Mouse (Mus musculus): ENCODE results near the gene Gm13696. TPM values are rescaled to one million over a fixed set of nuclear protein-coding genes. Genes with fewer than 3 reads are reported as not detected.
A peak's percentile ranks its signal among the peaks of the same experiment; 100 is the strongest.

The Gm13696 gene
- total and polyA plus RNA-seq, 2 experiments from 2014 or later = not detected

- DNase-seq (ENCODE audit: low spot score) (no peak), ATAC-seq (ENCODE audit: insufficient read depth, low read depth) (0 out of 2 replicates have a peak, but pooled peaks have one; percentile 24)
- peaks cover 11% of the 10 kb centered on the region for H3K4me1 ChIP-seq (ENCODE audit: control insufficient read depth, insufficient read depth)
- no peak overlapping the region for H3K4me2 ChIP-seq (ENCODE audit: low read depth, low read length)
- H3K9ac ChIP-seq (replicated peaks; ENCODE audit: low read depth, low read length) = no peak overlapping the region
- peak overlapping the region; percentile 57 for H3K27ac ChIP-seq (ENCODE audit: low read depth)
- H3K27me3 ChIP-seq (ENCODE audit: control insufficient read depth, insufficient read depth, low read length) = no peaks in the 10 kb centered on the region
- no peak for TF ChIP-seq CTCF (IDR thresholded peaks at IDR 0.05; ENCODE audit: low read depth)
- TF ChIP-seq EP300 (IDR thresholded peaks at IDR 0.05; ENCODE audit: low read depth) = no peak
- H3K36me3 ChIP-seq (replicated peaks; ENCODE audit: control insufficient read depth, insufficient read depth, low read length) = no peaks in the 10 kb centered on the region
- no peaks in the 10 kb centered on the region for H3K9me3 ChIP-seq (replicated peaks; ENCODE audit: control insufficient read depth, low read length)
- WGBS = 85% methylated on average over 2 of the region's 2 CpGs
- no peak overlapping the region for H3K4me3 ChIP-seq (ENCODE audit: low read depth, low read length)
Observed at GRCm38 (mm10) chr2:84022905-84023304, 50.0 kb downstream of the Gm13696 start.

DNA sequence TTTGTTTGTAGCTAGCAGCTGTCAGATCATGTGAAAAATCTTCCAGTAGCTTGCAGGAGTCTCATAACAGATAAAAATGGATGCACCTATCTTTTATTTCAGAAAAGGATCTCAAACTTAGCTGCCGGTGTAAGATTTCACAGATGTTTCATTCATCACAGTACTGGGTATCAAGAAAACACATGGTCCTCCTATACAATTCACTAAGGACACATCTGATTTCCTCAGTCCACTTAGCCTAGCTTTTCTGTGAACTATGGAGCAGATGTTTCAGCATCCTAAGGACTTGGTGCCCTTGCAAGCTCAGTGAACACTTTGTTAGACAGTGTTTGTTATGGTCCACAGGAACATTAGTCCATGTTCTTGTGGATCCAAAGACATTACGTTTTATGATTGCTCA lies 50.4 kb downstream of the Gm13696 start:
- 61% methylated on average over 2 of the region's 2 CpGs for WGBS
- Histone ChIP-seq H3K4me1 (ENCODE audit: control insufficient read depth, insufficient read depth) (peaks cover 7% of the 10 kb centered on the region), H3K27ac (ENCODE audit: low read depth) (peak overlapping the region; percentile 57), H3K36me3 (replicated peaks; ENCODE audit: control insufficient read depth, insufficient read depth, low read length) (no peaks in the 10 kb centered on the region), H3K9me3 (replicated peaks; ENCODE audit: control insufficient read depth, low read length) (no peaks in the 10 kb centered on the region), H3K27me3 (ENCODE audit: control insufficient read depth, insufficient read depth, low read length) (no peaks in the 10 kb centered on the region), H3K9ac (replicated peaks; ENCODE audit: low read depth, low read length) (no peak overlapping the region), H3K4me3 (ENCODE audit: low read depth, low read length) (no peak overlapping the region), H3K4me2 (ENCODE audit: low read depth, low read length) (no peak overlapping the region)
- ATAC-seq (ENCODE audit: insufficient read depth, low read depth) (peak; percentile 67), DNase-seq (ENCODE audit: low spot score) (no peak)
- TF ChIP-seq EP300 (IDR thresholded peaks at IDR 0.05; ENCODE audit: low read depth) (no peak), CTCF (IDR thresholded peaks at IDR 0.05; ENCODE audit: low read depth) (no peak)

Other genes starting within 250 kb of the Gm13696 start
- 23.2 and 66.4 TPM in 2 replicates for gene Itgav, start 248.7 kb upstream of the Gm13696 start, total RNA-seq (2014; rRNA removed; ENCODE audit: low replicate concordance)
- gene Itgav, start 248.7 kb upstream of the Gm13696 start, polyA plus RNA-seq (2015; fragmentation: Nextera tagmentation; extraction: Ambion mirVana) = 37.4 and 42.1 TPM in 2 replicates
- gene Fam171b, start 160.5 kb upstream of the Gm13696 start, total RNA-seq (2014; rRNA removed; ENCODE audit: low replicate concordance) = 0.19 and 0.50 TPM in 2 replicates
- 0.55 and 0.67 TPM in 2 replicates for gene Fam171b, start 160.5 kb upstream of the Gm13696 start, polyA plus RNA-seq (2015; fragmentation: Nextera tagmentation; extraction: Ambion mirVana)
- not detected in 2 replicates for gene Zswim2, start 31.9 kb upstream of the Gm13696 start, total RNA-seq (2014; rRNA removed; ENCODE audit: low replicate concordance)
- not detected in 2 replicates for gene Zswim2, start 31.9 kb upstream of the Gm13696 start, polyA plus RNA-seq (2015; fragmentation: Nextera tagmentation; extraction: Ambion mirVana)
- gene Gm13698, start 17.4 kb upstream of the Gm13696 start, total RNA-seq (2014; rRNA removed; ENCODE audit: low replicate concordance) = not detected in 2 replicates
- not detected in 2 replicates for gene Gm13698, start 17.4 kb upstream of the Gm13696 start, polyA plus RNA-seq (2015; fragmentation: Nextera tagmentation; extraction: Ambion mirVana)
- not detected in 2 replicates for gene Gm13693, start 11.6 kb upstream of the Gm13696 start, total RNA-seq (2014; rRNA removed; ENCODE audit: low replicate concordance)
- not detected in 2 replicates for gene Gm13693, start 11.6 kb upstream of the Gm13696 start, polyA plus RNA-seq (2015; fragmentation: Nextera tagmentation; extraction: Ambion mirVana)
- gene Gm13695, start 5.8 kb upstream of the Gm13696 start, total RNA-seq (2014; rRNA removed; ENCODE audit: low replicate concordance) = not detected in 2 replicates
- gene Gm13695, start 5.8 kb upstream of the Gm13696 start, polyA plus RNA-seq (2015; fragmentation: Nextera tagmentation; extraction: Ambion mirVana) = not detected in 2 replicates
- gene Gm13694, start 5.8 kb downstream of the Gm13696 start, total RNA-seq (2014; rRNA removed; ENCODE audit: low replicate concordance) = not detected in 2 replicates
- gene Gm13694, start 5.8 kb downstream of the Gm13696 start, polyA plus RNA-seq (2015; fragmentation: Nextera tagmentation; extraction: Ambion mirVana) = not detected in 2 replicates
- gene Gm13697, start 11.6 kb downstream of the Gm13696 start, total RNA-seq (2014; rRNA removed; ENCODE audit: low replicate concordance) = not detected in 2 replicates
- gene Gm13697, start 11.6 kb downstream of the Gm13696 start, polyA plus RNA-seq (2015; fragmentation: Nextera tagmentation; extraction: Ambion mirVana) = not detected in 2 replicates
- not detected in 2 replicates for gene Gm13691, start 17.4 kb downstream of the Gm13696 start, total RNA-seq (2014; rRNA removed; ENCODE audit: low replicate concordance)
- not detected in 2 replicates for gene Gm13691, start 17.4 kb downstream of the Gm13696 start, polyA plus RNA-seq (2015; fragmentation: Nextera tagmentation; extraction: Ambion mirVana)

Data from heart, postnatal 0 days (tissue).